Mouse (Mus musculus): Measurements from ENCODE around the gene Kng1. TPM values are rescaled to one million over a fixed set of nuclear protein-coding genes. Genes with fewer than 3 reads are reported as not detected.

Kng1 gene
- total RNA-seq, 2 experiments from 2014 or later = 0.60 to 1.1 TPM

- DNase-seq (ENCODE audit: low spot score in 2 of 2) = no peak
Measured at GRCm38 (mm10) chr16:23112861-23113435, 55.3 kb downstream of the Kng1 start.

GRCm38 (mm10) chr16:23113903-23114302, 56.2 kb downstream of the Kng1 start:
- DNase-seq (ENCODE audit: low spot score in 2 of 2) = no peak

- DNase-seq (ENCODE audit: low spot score in 2 of 2) = no peak
Measured at GRCm38 (mm10) chr16:23114339-23115171, 56.9 kb downstream of the Kng1 start.

- DNase-seq (ENCODE audit: low spot score in 2 of 2) = no peak
Measured at GRCm38 (mm10) chr16:23115486-23115885, 57.8 kb downstream of the Kng1 start.

GRCm38 (mm10) chr16:23117173-23117572, 59.5 kb downstream of the Kng1 start:
- no peak for DNase-seq (ENCODE audit: low spot score in 2 of 2)

- DNase-seq (ENCODE audit: low spot score in 2 of 2) = no peak
Measured at GRCm38 (mm10) chr16:23122446-23122845, 64.8 kb downstream of the Kng1 start.

GRCm38 (mm10) chr16:23123104-23123503, 65.4 kb downstream of the Kng1 start:
- DNase-seq (ENCODE audit: low spot score in 2 of 2) = no peak

- no peak for DNase-seq (ENCODE audit: low spot score in 2 of 2)
Measured at GRCm38 (mm10) chr16:23124398-23124797, 66.7 kb downstream of the Kng1 start.

GRCm38 (mm10) chr16:23127311-23127672, 69.6 kb downstream of the Kng1 start:
- no peak for DNase-seq (ENCODE audit: low spot score in 2 of 2)

GRCm38 (mm10) chr16:23127673-23128375, 70.2 kb downstream of the Kng1 start, which contains the start of gene Rfc4:
TSS of gene Rfc4 (minus strand) at chr16:23127737.
- peak; percentile 95 to 96 for DNase-seq (ENCODE audit: low spot score in 2 of 2)

- no peak for DNase-seq (ENCODE audit: low spot score in 2 of 2)
Measured at GRCm38 (mm10) chr16:23130303-23130702, 72.6 kb downstream of the Kng1 start.

Small RNA genes lying within 50 kb of the gene (microRNA-seq; reads per million reads assigned to microRNA genes)
- 13.7 to 29.4 reads per million in 2 experiments for gene Gm49346 (ENCODE audit: borderline number of aligned reads in 2 of 2)

Other genes starting within 250 kb of the Kng1 start
- not detected for gene Crygs, start 246.3 kb upstream of the Kng1 start, total RNA-seq (2021)
- gene Tbccd1, start 200.2 kb upstream of the Kng1 start, total RNA-seq (2021) = 10 to 100 TPM; 13.8 TPM
- gene Dnajb11, start 200.0 kb upstream of the Kng1 start, total RNA-seq (2021) = 10 to 100 TPM; 60.8 to 72.1 TPM
- gene Ahsg, start 166.6 kb upstream of the Kng1 start, total RNA-seq (2021) = 1 to 10 TPM; 5.0 to 8.3 TPM
- gene Fetub, start 139.5 kb upstream of the Kng1 start, total RNA-seq (2021) = 10 to 100 TPM in 1 of 2 experiments, 1 to 10 TPM in 1; 1.6 to 78.1 TPM
- 1 to 10 TPM in 1 of 2 experiments, not detected in 1; 1.2 TPM for gene Hrg, start 106.8 kb upstream of the Kng1 start, total RNA-seq (2021)
- gene Kng2, start 28.4 kb upstream of the Kng1 start, total RNA-seq (2021) = 10 to 100 TPM; 11.9 to 31.8 TPM
- 100 to 1,000 TPM; 551 to 581 TPM for gene Eif4a2, start 49.6 kb downstream of the Kng1 start, total RNA-seq (2021)
- 1 to 10 TPM; 4.3 to 7.7 TPM for gene Rfc4, start 69.9 kb downstream of the Kng1 start, total RNA-seq (2021)
- 100 to 1,000 TPM; 265 to 655 TPM for gene Adipoq, start 88.7 kb downstream of the Kng1 start, total RNA-seq (2021)
- gene St6gal1, start 166.9 kb downstream of the Kng1 start, total RNA-seq (2021) = 10 to 100 TPM; 21.8 to 35.6 TPM

Data from adrenal gland, adult 18-20 months (tissue).